Mouse (Mus musculus): ENCODE measurements around the gene Zan. TPM values are rescaled to one million over a fixed set of nuclear protein-coding genes. Genes with fewer than 3 reads are reported as not detected.

Zan gene
- polyA plus RNA-seq, 1 experiment = 0.04 TPM

GRCm38 (mm10) chr5:137376722-137377121, 100.1 kb downstream of the Zan start:
- Histone ChIP-seq H3K27me3 (ENCODE audit: control insufficient read depth, insufficient read depth, low read length, poor library complexity, severe bottlenecking) (no peaks in the 10 kb centered on the region), H3K27ac (ENCODE audit: insufficient read depth, low read length) (no peak overlapping the region), H3K4me3 (ENCODE audit: low read depth, low read length) (no peak overlapping the region), H3K4me1 (ENCODE audit: control insufficient read depth, insufficient read depth, low read length) (peaks cover 11% of the 10 kb centered on the region), H3K9me3 (replicated peaks; ENCODE audit: control insufficient read depth, insufficient read depth, low read length, poor library complexity, severe bottlenecking) (no peaks in the 10 kb centered on the region), H3K9ac (ENCODE audit: low read depth, poor library complexity, severe bottlenecking) (no peak overlapping the region), H3K36me3 (ENCODE audit: control insufficient read depth, insufficient read depth, low read length, poor library complexity, severe bottlenecking) (peaks cover 9% of the 10 kb centered on the region)
- TF ChIP-seq CTCF (IDR thresholded peaks at IDR 0.05; ENCODE audit: low read depth, low read length) (no peak), EP300 (IDR thresholded peaks at IDR 0.05; ENCODE audit: insufficient read depth, low read depth, low read length) (no peak), POLR2A (IDR thresholded peaks at IDR 0.05; ENCODE audit: insufficient read depth, low read length) (no peak)

- peaks cover 13% of the 10 kb centered on the region for H3K36me3 ChIP-seq (ENCODE audit: control insufficient read depth, insufficient read depth, low read length, poor library complexity, severe bottlenecking)
- TF ChIP-seq EP300 (IDR thresholded peaks at IDR 0.05; ENCODE audit: insufficient read depth, low read depth, low read length) (no peak), CTCF (IDR thresholded peaks at IDR 0.05; ENCODE audit: low read depth, low read length) (peak; percentile 30)
- no peak overlapping the region for H3K9ac ChIP-seq (ENCODE audit: low read depth, poor library complexity, severe bottlenecking)
- H3K27me3 ChIP-seq (ENCODE audit: control insufficient read depth, insufficient read depth, low read length, poor library complexity, severe bottlenecking) = no peaks in the 10 kb centered on the region
- H3K4me1 ChIP-seq (ENCODE audit: control insufficient read depth, insufficient read depth, low read length) = peaks cover 11% of the 10 kb centered on the region
- 0 out of 2 replicates have a peak overlapping the region, but pooled peaks have one; percentile 14 for H3K27ac ChIP-seq (ENCODE audit: insufficient read depth, low read length)
- no peak overlapping the region for H3K4me3 ChIP-seq (ENCODE audit: low read depth, low read length)
- H3K9me3 ChIP-seq (replicated peaks; ENCODE audit: control insufficient read depth, insufficient read depth, low read length, poor library complexity, severe bottlenecking) = no peaks in the 10 kb centered on the region
Measured at GRCm38 (mm10) chr5:137376198-137376597, 100.7 kb downstream of the Zan start.

GRCm38 (mm10) chr5:137375627-137376026, 101.2 kb downstream of the Zan start:
- 0 out of 2 replicates have a peak overlapping the region, but pooled peaks have one; percentile 14 for H3K27ac ChIP-seq (ENCODE audit: insufficient read depth, low read length)
- H3K36me3 ChIP-seq (ENCODE audit: control insufficient read depth, insufficient read depth, low read length, poor library complexity, severe bottlenecking) = peaks cover 16% of the 10 kb centered on the region
- H3K27me3 ChIP-seq (ENCODE audit: control insufficient read depth, insufficient read depth, low read length, poor library complexity, severe bottlenecking) = no peaks in the 10 kb centered on the region

GRCm38 (mm10) chr5:137374521-137375080, 102.3 kb downstream of the Zan start:
- no peak overlapping the region for H3K4me3 ChIP-seq (ENCODE audit: low read depth, low read length)
- 0 out of 2 replicates have a peak overlapping the region, but pooled peaks have one; percentile 16 for H3K27ac ChIP-seq (ENCODE audit: insufficient read depth, low read length)
- peaks cover 20% of the 10 kb centered on the region for H3K36me3 ChIP-seq (ENCODE audit: control insufficient read depth, insufficient read depth, low read length, poor library complexity, severe bottlenecking)
- H3K4me1 ChIP-seq (ENCODE audit: control insufficient read depth, insufficient read depth, low read length) = peaks cover 11% of the 10 kb centered on the region
- H3K9me3 ChIP-seq (replicated peaks; ENCODE audit: control insufficient read depth, insufficient read depth, low read length, poor library complexity, severe bottlenecking) = no peaks in the 10 kb centered on the region
- no peak overlapping the region for H3K9ac ChIP-seq (ENCODE audit: low read depth, poor library complexity, severe bottlenecking)
- no peaks in the 10 kb centered on the region for H3K27me3 ChIP-seq (ENCODE audit: control insufficient read depth, insufficient read depth, low read length, poor library complexity, severe bottlenecking)
- TF ChIP-seq CTCF (IDR thresholded peaks at IDR 0.05; ENCODE audit: low read depth, low read length) = no peak
- TF ChIP-seq EP300 (IDR thresholded peaks at IDR 0.05; ENCODE audit: insufficient read depth, low read depth, low read length) = no peak
- TF ChIP-seq POLR2A (IDR thresholded peaks at IDR 0.05; ENCODE audit: insufficient read depth, low read length) = no peak

More at GRCm38 (mm10) chr5:137375627-137376026, 101.2 kb downstream of the Zan start:
- Histone ChIP-seq H3K9me3 (replicated peaks; ENCODE audit: control insufficient read depth, insufficient read depth, low read length, poor library complexity, severe bottlenecking) (no peaks in the 10 kb centered on the region), H3K4me1 (ENCODE audit: control insufficient read depth, insufficient read depth, low read length) (peaks cover 11% of the 10 kb centered on the region), H3K9ac (ENCODE audit: low read depth, poor library complexity, severe bottlenecking) (no peak overlapping the region), H3K4me3 (ENCODE audit: low read depth, low read length) (no peak overlapping the region)
- TF ChIP-seq CTCF (IDR thresholded peaks at IDR 0.05; ENCODE audit: low read depth, low read length) = no peak
- TF ChIP-seq EP300 (IDR thresholded peaks at IDR 0.05; ENCODE audit: insufficient read depth, low read depth, low read length) = no peak
- no peak for TF ChIP-seq POLR2A (IDR thresholded peaks at IDR 0.05; ENCODE audit: insufficient read depth, low read length)

GRCm38 (mm10) chr5:137373371-137373950, 103.4 kb downstream of the Zan start:
- Histone ChIP-seq H3K27ac (ENCODE audit: insufficient read depth, low read length) (no peak overlapping the region), H3K36me3 (ENCODE audit: control insufficient read depth, insufficient read depth, low read length, poor library complexity, severe bottlenecking) (peaks cover 23% of the 10 kb centered on the region)
- TF ChIP-seq EP300 (IDR thresholded peaks at IDR 0.05; ENCODE audit: insufficient read depth, low read depth, low read length) = no peak
- TF ChIP-seq CTCF (IDR thresholded peaks at IDR 0.05; ENCODE audit: low read depth, low read length) = no peak
- TF ChIP-seq POLR2A (IDR thresholded peaks at IDR 0.05; ENCODE audit: insufficient read depth, low read length) = no peak

GRCm38 (mm10) chr5:137369665-137370064, 107.2 kb downstream of the Zan start:
- no peak overlapping the region for H3K9ac ChIP-seq (ENCODE audit: low read depth, poor library complexity, severe bottlenecking)
- no peaks in the 10 kb centered on the region for H3K9me3 ChIP-seq (replicated peaks; ENCODE audit: control insufficient read depth, insufficient read depth, low read length, poor library complexity, severe bottlenecking)
- H3K27ac ChIP-seq (ENCODE audit: insufficient read depth, low read length) = no peak overlapping the region
- no peaks in the 10 kb centered on the region for H3K27me3 ChIP-seq (ENCODE audit: control insufficient read depth, insufficient read depth, low read length, poor library complexity, severe bottlenecking)
- peaks cover 2% of the 10 kb centered on the region for H3K4me1 ChIP-seq (ENCODE audit: control insufficient read depth, insufficient read depth, low read length)
- H3K36me3 ChIP-seq (ENCODE audit: control insufficient read depth, insufficient read depth, low read length, poor library complexity, severe bottlenecking) = peaks cover 38% of the 10 kb centered on the region
- no peak overlapping the region for H3K4me3 ChIP-seq (ENCODE audit: low read depth, low read length)
- TF ChIP-seq CTCF (IDR thresholded peaks at IDR 0.05; ENCODE audit: low read depth, low read length) (no peak), POLR2A (IDR thresholded peaks at IDR 0.05; ENCODE audit: insufficient read depth, low read length) (no peak), EP300 (IDR thresholded peaks at IDR 0.05; ENCODE audit: insufficient read depth, low read depth, low read length) (no peak)

More at GRCm38 (mm10) chr5:137373371-137373950, 103.4 kb downstream of the Zan start:
- Histone ChIP-seq H3K4me1 (ENCODE audit: control insufficient read depth, insufficient read depth, low read length) (peaks cover 11% of the 10 kb centered on the region), H3K9ac (ENCODE audit: low read depth, poor library complexity, severe bottlenecking) (no peak overlapping the region), H3K4me3 (ENCODE audit: low read depth, low read length) (no peak overlapping the region), H3K27me3 (ENCODE audit: control insufficient read depth, insufficient read depth, low read length, poor library complexity, severe bottlenecking) (no peaks in the 10 kb centered on the region), H3K9me3 (replicated peaks; ENCODE audit: control insufficient read depth, insufficient read depth, low read length, poor library complexity, severe bottlenecking) (no peaks in the 10 kb centered on the region)

Data from ES-Bruce4 (cell line).